Mouse (Mus musculus): ENCODE results near the gene Traf7. TPM values are rescaled to one million over a fixed set of nuclear protein-coding genes. Genes with fewer than 3 reads are reported as not detected.
A peak's percentile ranks its signal among the peaks of the same experiment; 100 is the strongest.

The Traf7 gene
- polyA plus RNA-seq, 1 experiment from 2014 or later: 96.1 TPM

- no peak for ATAC-seq (replicated peaks; ENCODE audit: low FRiP score)
- Histone ChIP-seq H3K9ac (peak overlapping the region; percentile 61), H3K4me2 (peak overlapping the region; percentile 82), H3K36me3 (peaks cover 24% of the 10 kb centered on the region), H3K27ac (peak overlapping the region; percentile 83), H3K27me3 (no peaks in the 10 kb centered on the region), H3K9me3 (replicated peaks) (no peaks in the 10 kb centered on the region), H3K4me3 (replicated peaks) (peak overlapping the region; percentile 75), H3K4me1 (peaks cover 73% of the 10 kb centered on the region)
- under 1% methylated on average over 8 of the region's 8 CpGs for WGBS
These were observed 801 bp upstream of the Traf7 start for GRCm38 (mm10) chr17:24528560-24528918.

- Histone ChIP-seq H3K27ac (peak overlapping the region; percentile 88), H3K36me3 (peaks cover 29% of the 10 kb centered on the region), H3K4me1 (peaks cover 61% of the 10 kb centered on the region), H3K9ac (peak overlapping the region; percentile 79), H3K9me3 (replicated peaks) (no peaks in the 10 kb centered on the region), H3K27me3 (no peaks in the 10 kb centered on the region), H3K4me3 (replicated peaks) (peak overlapping the region; percentile 75), H3K4me2 (peak overlapping the region; percentile 67)
- no peak for ATAC-seq (replicated peaks; ENCODE audit: low FRiP score)
- WGBS: under 1% methylated on average over 19 of the region's 19 CpGs
These were observed 423 bp downstream of the Traf7 start for GRCm38 (mm10) chr17:24527315-24527714.

GRCm38 (mm10) chr17:24524734-24525133 is 3.0 kb downstream of the Traf7 start:
- Histone ChIP-seq H3K27ac (no peak overlapping the region), H3K4me1 (peaks cover 36% of the 10 kb centered on the region), H3K36me3 (peaks cover 23% of the 10 kb centered on the region), H3K4me3 (replicated peaks) (no peak overlapping the region), H3K9ac (no peak overlapping the region), H3K9me3 (replicated peaks) (no peaks in the 10 kb centered on the region), H3K4me2 (no peak overlapping the region), H3K27me3 (no peaks in the 10 kb centered on the region)
- WGBS: 67% methylated on average over 2 of the region's 2 CpGs
- ATAC-seq (replicated peaks; ENCODE audit: low FRiP score): no peak

- Histone ChIP-seq H3K4me1 (peaks cover 8% of the 10 kb centered on the region), H3K9ac (no peak overlapping the region), H3K9me3 (replicated peaks) (no peaks in the 10 kb centered on the region), H3K36me3 (peaks cover 56% of the 10 kb centered on the region), H3K4me2 (no peak overlapping the region), H3K27ac (no peak overlapping the region), H3K27me3 (no peaks in the 10 kb centered on the region), H3K4me3 (replicated peaks) (no peak overlapping the region)
- 85% methylated on average over 4 of the region's 4 CpGs for WGBS
- no peak for ATAC-seq (replicated peaks; ENCODE audit: low FRiP score)
These were observed 7.3 kb downstream of the Traf7 start for GRCm38 (mm10) chr17:24520450-24520849.

GRCm38 (mm10) chr17:24514270-24515257 is 13.2 kb downstream of the Traf7 start:
- H3K27me3 ChIP-seq: no peaks in the 10 kb centered on the region
- peak overlapping the region; percentile 29 for H3K4me2 ChIP-seq
- no peaks in the 10 kb centered on the region for H3K9me3 ChIP-seq (replicated peaks)
- 79% methylated on average over 24 of the region's 24 CpGs for WGBS
- no peaks in the 10 kb centered on the region for H3K4me1 ChIP-seq
- H3K27ac ChIP-seq: peak overlapping the region; percentile 74
- H3K9ac ChIP-seq: peak overlapping the region; percentile 5; the same call in 1 of the 2 replicates
- 0 out of 2 replicates have a peak, but pooled peaks have one; percentile 27 for ATAC-seq (replicated peaks; ENCODE audit: low FRiP score)
- H3K4me3 ChIP-seq (replicated peaks): peak overlapping the region; percentile 13; the same call in 1 of the 2 replicates
- H3K36me3 ChIP-seq: peaks cover 96% of the 10 kb centered on the region

- Histone ChIP-seq H3K4me1 (no peaks in the 10 kb centered on the region), H3K9ac (no peak overlapping the region), H3K27me3 (no peaks in the 10 kb centered on the region), H3K9me3 (replicated peaks) (no peaks in the 10 kb centered on the region), H3K27ac (no peak overlapping the region), H3K4me2 (peak overlapping the region; percentile 29), H3K36me3 (peaks cover 97% of the 10 kb centered on the region), H3K4me3 (replicated peaks) (peak overlapping the region; percentile 13; the same call in 1 of the 2 replicates)
- WGBS: 46% methylated on average over 5 of the region's 5 CpGs
- 0 out of 2 replicates have a peak, but pooled peaks have one; percentile 43 for ATAC-seq (replicated peaks; ENCODE audit: low FRiP score)
These were observed 14.1 kb downstream of the Traf7 start for GRCm38 (mm10) chr17:24513609-24514008.

- no peak overlapping the region for H3K4me3 ChIP-seq (replicated peaks)
- peaks cover 51% of the 10 kb centered on the region for H3K36me3 ChIP-seq
- no peak overlapping the region for H3K4me2 ChIP-seq
- 83% methylated on average over 12 of the region's 12 CpGs for WGBS
- no peak for ATAC-seq (replicated peaks; ENCODE audit: low FRiP score)
- no peaks in the 10 kb centered on the region for H3K9me3 ChIP-seq (replicated peaks)
- no peak overlapping the region for H3K27ac ChIP-seq
- H3K27me3 ChIP-seq: no peaks in the 10 kb centered on the region
- H3K9ac ChIP-seq: no peak overlapping the region
- H3K4me1 ChIP-seq: peaks cover 12% of the 10 kb centered on the region
These were observed 19.8 kb downstream of the Traf7 start for GRCm38 (mm10) chr17:24507806-24508460.

- Histone ChIP-seq H3K4me2 (peak overlapping the region; percentile 53; the same call in 1 of the 2 replicates), H3K4me3 (replicated peaks) (no peak overlapping the region), H3K4me1 (peaks cover 12% of the 10 kb centered on the region), H3K36me3 (peaks cover 46% of the 10 kb centered on the region), H3K9ac (0 out of 2 replicates have a peak overlapping the region, but pooled peaks have one; percentile 21), H3K27ac (no peak overlapping the region), H3K27me3 (no peaks in the 10 kb centered on the region), H3K9me3 (replicated peaks) (no peaks in the 10 kb centered on the region)
- no peak for ATAC-seq (replicated peaks; ENCODE audit: low FRiP score)
- 55% methylated on average over 19 of the region's 19 CpGs for WGBS
These were observed 20.5 kb downstream of the Traf7 start for GRCm38 (mm10) chr17:24507129-24507664.

- no peak overlapping the region; the same call in 1 of the 2 replicates for H3K9ac ChIP-seq
- WGBS: 27% methylated on average over 36 of the region's 36 CpGs
- peaks cover 39% of the 10 kb centered on the region for H3K36me3 ChIP-seq
- H3K27me3 ChIP-seq: no peaks in the 10 kb centered on the region
- H3K4me2 ChIP-seq: peak overlapping the region; percentile 53
- peaks cover 12% of the 10 kb centered on the region for H3K4me1 ChIP-seq
- peak overlapping the region; percentile 15; the same call in 1 of the 2 replicates for H3K4me3 ChIP-seq (replicated peaks)
- ATAC-seq (replicated peaks; ENCODE audit: low FRiP score): no peak
- no peak overlapping the region for H3K27ac ChIP-seq
- H3K9me3 ChIP-seq (replicated peaks): no peaks in the 10 kb centered on the region
These were observed 21.2 kb downstream of the Traf7 start for GRCm38 (mm10) chr17:24506332-24507070.

- WGBS: 93% methylated on average over 30 of the region's 30 CpGs
- no peaks in the 10 kb centered on the region for H3K27me3 ChIP-seq
- no peak overlapping the region for H3K4me3 ChIP-seq (replicated peaks)
- H3K36me3 ChIP-seq: peaks cover 28% of the 10 kb centered on the region
- peaks cover 12% of the 10 kb centered on the region for H3K4me1 ChIP-seq
- no peak overlapping the region for H3K9ac ChIP-seq
- no peak overlapping the region for H3K4me2 ChIP-seq
- H3K27ac ChIP-seq: no peak overlapping the region
- no peaks in the 10 kb centered on the region for H3K9me3 ChIP-seq (replicated peaks)
- ATAC-seq (replicated peaks; ENCODE audit: low FRiP score): no peak
These were observed 22.3 kb downstream of the Traf7 start for GRCm38 (mm10) chr17:24505286-24505955.

- no peak overlapping the region for H3K4me2 ChIP-seq
- no peaks in the 10 kb centered on the region for H3K27me3 ChIP-seq
- 92% methylated on average over 10 of the region's 10 CpGs for WGBS
- peaks cover 15% of the 10 kb centered on the region for H3K36me3 ChIP-seq
- ATAC-seq (replicated peaks; ENCODE audit: low FRiP score): no peak
- H3K9me3 ChIP-seq (replicated peaks): no peaks in the 10 kb centered on the region
- no peak overlapping the region for H3K27ac ChIP-seq
- H3K4me1 ChIP-seq: peaks cover 12% of the 10 kb centered on the region
- no peak overlapping the region for H3K4me3 ChIP-seq (replicated peaks)
- no peak overlapping the region for H3K9ac ChIP-seq
These were observed 23.7 kb downstream of the Traf7 start for GRCm38 (mm10) chr17:24504085-24504484.

All from kidney, embryonic 15.5 days (tissue).